Mouse (Mus musculus): ENCODE measurements around the gene Ddx17.

DNA sequence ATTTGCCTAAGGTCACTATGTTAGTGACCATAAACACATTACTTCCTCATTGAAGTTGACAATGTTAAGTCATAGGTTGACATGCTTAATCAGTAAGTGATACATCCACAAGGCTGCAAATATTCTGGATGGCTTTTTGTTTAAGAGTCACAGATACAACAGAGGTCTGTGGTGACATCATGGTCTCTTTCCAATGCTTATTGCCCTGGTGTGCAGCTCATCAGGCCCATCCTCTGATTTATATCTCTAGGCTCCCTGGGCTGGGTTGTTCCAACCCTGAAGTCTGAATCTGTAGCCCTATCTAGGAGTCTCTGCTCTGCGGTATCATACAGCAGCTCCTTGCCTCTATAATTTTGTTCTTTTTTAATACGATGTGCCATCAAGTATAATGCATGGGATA is 30.4 kb upstream of the Ddx17 start:
- TF ChIP-seq CTCF (IDR thresholded peaks at IDR 0.05; ENCODE audit: low read depth, low read length) (no peak), TAL1 (conservative IDR thresholded peaks at IDR 0.05; ENCODE audit: low read depth, low read length) (no peak)

Measured in G1E (cell line).